Mouse (Mus musculus) MEL (cell line): ENCODE measurements at regions not wholly inside any gene's neighbourhood (a gene's known extent, or its start where the extent isn't known, plus 50 kb on each side); places are given as distances from the start of the nearest gene placed in this dataset.

Experiments used
- BHLHE40 ChIP-seq: IDR thresholded peaks from 2 replicates; pipeline ENCODE4 v1.6.1; 2012; ENCODE audit warnings: low read depth, mild to moderate bottlenecking, inconsistent platforms, low read length, improper control_type of control experiment, borderline replicate concordance
- CHD2 ChIP-seq: IDR thresholded peaks from 2 replicates; pipeline ENCODE4 v1.6.1; 2011; ENCODE audit warnings: low read length, improper control_type of control experiment
- E2F4 ChIP-seq: IDR thresholded peaks from 2 replicates; pipeline ENCODE4 v1.6.1; 2011; ENCODE audit warnings: low read depth, low read length, improper control_type of control experiment, borderline replicate concordance
- ETS1 ChIP-seq: IDR thresholded peaks from 2 replicates; pipeline ENCODE4 v1.6.1; 2012; ENCODE audit warnings: low read depth, mild to moderate bottlenecking, inconsistent platforms, low read length, improper control_type of control experiment, moderate library complexity
- MYC ChIP-seq: IDR thresholded peaks from 2 replicates; pipeline ENCODE4 v1.6.1; 2011; ENCODE audit warnings: low read depth, mild to moderate bottlenecking, low read length, improper control_type of control experiment, moderate library complexity
- NELFE ChIP-seq: IDR thresholded peaks from 2 replicates; pipeline ENCODE4 v1.6.1; 2011; ENCODE audit warnings: low read depth, low read length, improper control_type of control experiment
- POLR2A ChIP-seq, 2 experiments: IDR thresholded peaks; 2 replicates each; pipeline ENCODE4 v1.6.1; 2011 to 2012; ENCODE audit warnings: low read length in 2 of 2, mild to moderate bottlenecking in 2 of 2, control low read depth in 1 of 2, improper control_type of control experiment in 1 of 2, low read depth in 1 of 2, moderate library complexity in 1 of 2; ENCODE audit not compliant: control insufficient read depth in 1 of 2, insufficient read depth in 1 of 2, poor library complexity in 1 of 2
- POLR2AphosphoS2 ChIP-seq: IDR thresholded peaks from 2 replicates; pipeline ENCODE4 v1.6.1; 2011; ENCODE audit warnings: low read length, improper control_type of control experiment
- TAL1 ChIP-seq: IDR thresholded peaks from 2 replicates; pipeline ENCODE4 v1.6.1; 2012; ENCODE audit warnings: mild to moderate bottlenecking, inconsistent platforms, low read length, moderate library complexity, mixed read lengths
- TCF12 ChIP-seq: IDR thresholded peaks from 2 replicates; pipeline ENCODE4 v1.6.1; 2014; ENCODE audit warnings: low read depth, mild to moderate bottlenecking, inconsistent platforms, low read length, improper control_type of control experiment, moderate library complexity
- UBTF ChIP-seq: IDR thresholded peaks from 2 replicates; pipeline ENCODE4 v1.6.1; 2012; ENCODE audit warnings: low read depth, mild to moderate bottlenecking, inconsistent platforms, low read length, improper control_type of control experiment, moderate library complexity, borderline replicate concordance; ENCODE audit not compliant: insufficient read depth
- USF2 ChIP-seq, 2 experiments: IDR thresholded peaks; 2 replicates each; pipeline ENCODE4 v1.6.1; 2011 to 2012; ENCODE audit warnings: improper control_type of control experiment in 2 of 2, low read length in 2 of 2, borderline replicate concordance in 1 of 2, inconsistent platforms in 1 of 2, low read depth in 1 of 2, mild to moderate bottlenecking in 1 of 2; ENCODE audit not compliant: insufficient read depth in 1 of 2

GRCm38 (mm10) chr4:137134553-137134952 lies 86.0 kb upstream of the Zbtb40 start:
- no peak for TF ChIP-seq POLR2A (IDR thresholded peaks at IDR 0.05; ENCODE audit: control insufficient read depth in 1 of 2, insufficient read depth in 1 of 2, low read depth in 1 of 2, low read length in 2 of 2, poor library complexity in 1 of 2)
- TF ChIP-seq ETS1 = no peak
- TF ChIP-seq NELFE = no peak
- TF ChIP-seq BHLHE40 = no peak
- TF ChIP-seq UBTF = no peak
- no peak for TF ChIP-seq E2F4
- TF ChIP-seq TAL1 = no peak
- TF ChIP-seq USF2 (IDR thresholded peaks at IDR 0.05; ENCODE audit: borderline replicate concordance in 1 of 2, insufficient read depth in 1 of 2, low read depth in 1 of 2, low read length in 2 of 2) = no peak
- no peak for TF ChIP-seq TCF12
- no peak for TF ChIP-seq CHD2
- TF ChIP-seq MYC = no peak
- no peak for TF ChIP-seq POLR2AphosphoS2
